Mouse (Mus musculus) heart, embryonic 11.5 days (tissue): Measurements from ENCODE around the gene Mmp25. TPM values are rescaled to one million over a fixed set of nuclear protein-coding genes. Genes with fewer than 3 reads are reported as not detected.

Experiments used
- ATAC-seq: fragments of 200-750 bp; cut with Nextera tagmentation; replicated peaks from 2 replicates; pipeline ENCODE4 v1.8.0; 2017; ENCODE audit warnings: moderate library complexity; ENCODE audit not compliant: insufficient number of reproducible peaks, low FRiP score, low TSS enrichment
- H3K27ac ChIP-seq: fragments of 300-500 bp; sonication (generic); 2 replicates; pipeline ENCODE4 v1.5.1; 2014; ENCODE audit warnings: mild to moderate bottlenecking, low read depth, low read length
- H3K27me3 ChIP-seq: fragments of 300-500 bp; sonication (generic); 2 replicates; pipeline ENCODE4 v1.6.1; 2014; ENCODE audit warnings: mild to moderate bottlenecking, low read length, mixed read lengths; ENCODE audit not compliant: control insufficient read depth, insufficient read depth
- H3K36me3 ChIP-seq: fragments of 300-500 bp; sonication (generic); 2 replicates; pipeline ENCODE4 v1.6.1; 2014; ENCODE audit warnings: mild to moderate bottlenecking, low read length, moderate library complexity, mixed read lengths; ENCODE audit not compliant: control insufficient read depth, insufficient read depth
- H3K4me1 ChIP-seq: fragments of 300-500 bp; sonication (generic); 2 replicates; pipeline ENCODE4 v1.6.1; 2014; ENCODE audit warnings: low read length; ENCODE audit not compliant: control insufficient read depth, insufficient read depth
- H3K4me2 ChIP-seq: fragments of 300-500 bp; sonication (generic); 2 replicates; pipeline ENCODE4 v1.6.1; 2014; ENCODE audit warnings: mild to moderate bottlenecking, moderate library complexity
- H3K4me3 ChIP-seq: fragments of 300-500 bp; sonication (generic); 2 replicates; pipeline ENCODE4 v1.5.1; 2014; ENCODE audit warnings: low read depth, low read length
- H3K9ac ChIP-seq: fragments of 300-500 bp; sonication (generic); 2 replicates; pipeline ENCODE4 v1.6.1; 2014; ENCODE audit warnings: mild to moderate bottlenecking, low read depth, low read length, moderate library complexity
- H3K9me3 ChIP-seq: fragments of 300-500 bp; sonication (generic); replicated peaks from 2 replicates; pipeline ENCODE4 v1.6.1; 2016; ENCODE audit warnings: low read length; ENCODE audit not compliant: control insufficient read depth
- WGBS: fragments of 180-500 bp; shearing (Covaris S2); extraction: QIAGEN DNeasy Blood & Tissue Kit; methylation state at CpG from one replicate; pipeline ENCODE4 v1.1.7; 2014; ENCODE audit not compliant: insufficient replicate concordance; 5-methylcytosine and 5-hydroxymethylcytosine counted together
- polyA plus RNA-seq: library from polyadenylated mRNA; unstranded; fragments of >200 nt; fragmentation: Nextera tagmentation; extraction: Ambion mirVana; gene quantifications from 2 replicates; pipeline ENCODE4 v1.2.1, GENCODE M21; 2014

Mmp25 gene
- polyA plus RNA-seq, 1 experiment from 2014 or later = 0.07 TPM

DNA sequence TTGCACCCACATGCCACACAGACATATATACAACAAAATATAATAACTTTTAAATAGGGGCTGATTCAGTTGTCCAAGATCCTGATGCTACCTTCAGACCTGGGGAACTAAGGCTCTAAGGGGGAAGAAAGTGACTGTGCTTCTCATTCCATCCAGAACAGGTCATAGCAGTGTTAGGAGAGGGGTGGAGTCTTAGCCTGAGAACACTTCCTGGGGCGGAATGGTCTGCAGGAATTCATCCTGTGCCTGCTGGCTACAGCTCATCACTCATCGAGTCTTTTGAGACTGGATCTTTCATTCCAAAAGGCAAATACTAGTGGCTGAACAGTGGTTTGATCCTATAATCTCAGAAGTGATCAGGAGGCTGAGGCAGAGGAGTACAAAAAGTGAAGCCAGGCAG is 57.8 kb downstream of the Mmp25 start:
- Histone ChIP-seq H3K4me3 (no peak overlapping the region), H3K27ac (no peak overlapping the region), H3K9me3 (no peaks in the 10 kb centered on the region), H3K4me1 (peaks cover 9% of the 10 kb centered on the region), H3K9ac (no peak overlapping the region), H3K4me2 (no peak overlapping the region), H3K27me3 (no peaks in the 10 kb centered on the region), H3K36me3 (no peaks in the 10 kb centered on the region)
- 48% methylated on average over 2 of the region's 2 CpGs for WGBS
- no peak for ATAC-seq

DNA sequence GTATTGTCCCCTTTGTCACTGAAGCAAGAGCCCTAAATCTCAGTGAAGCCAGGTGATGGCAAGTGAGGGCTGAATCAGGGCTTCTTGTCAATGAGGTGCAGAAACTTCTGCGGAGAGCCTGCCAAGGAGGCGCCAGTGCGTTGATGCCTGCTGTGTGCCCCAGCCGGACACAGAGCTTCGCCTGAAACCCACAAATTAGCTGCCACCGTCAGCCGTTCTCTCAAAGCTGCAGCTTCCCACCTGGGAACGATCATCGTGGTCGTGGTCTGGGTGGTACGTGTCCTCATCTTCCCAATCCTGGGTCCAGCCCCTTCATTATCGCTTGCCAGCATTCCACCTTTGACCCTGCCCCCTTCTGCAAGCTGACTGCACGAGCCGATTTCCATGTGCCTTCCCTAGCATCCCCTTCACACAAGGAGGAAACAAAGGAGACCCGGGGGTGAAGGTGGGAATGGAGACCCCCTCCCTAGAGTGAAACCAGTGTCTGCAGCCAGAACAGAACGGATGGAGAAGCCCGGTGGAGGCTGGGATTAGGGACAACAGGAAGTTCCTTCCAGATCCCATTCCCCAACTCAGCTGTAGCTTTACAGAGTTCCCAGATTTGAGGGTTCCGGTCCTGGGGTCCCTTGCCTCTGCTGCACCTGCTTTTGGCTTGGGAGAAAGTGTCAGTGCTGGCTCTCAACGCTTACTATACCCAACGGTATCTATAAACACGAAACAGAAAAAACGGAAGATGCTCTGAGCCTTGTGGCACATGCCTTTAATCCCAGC is 59.2 kb downstream of the Mmp25 start:
- under 1% methylated on average over 22 of the region's 22 CpGs for WGBS
- Histone ChIP-seq H3K4me3 (peak overlapping the region; percentile 57), H3K36me3 (peaks cover 2% of the 10 kb centered on the region; the same call in 1 of the 2 replicates), H3K9ac (peak overlapping the region; percentile 72), H3K27ac (no peak overlapping the region; the same call in 1 of the 2 replicates), H3K4me1 (peaks cover 9% of the 10 kb centered on the region), H3K9me3 (no peaks in the 10 kb centered on the region), H3K27me3 (no peaks in the 10 kb centered on the region), H3K4me2 (peak overlapping the region; percentile 93)
- peak; percentile 63 for ATAC-seq

DNA sequence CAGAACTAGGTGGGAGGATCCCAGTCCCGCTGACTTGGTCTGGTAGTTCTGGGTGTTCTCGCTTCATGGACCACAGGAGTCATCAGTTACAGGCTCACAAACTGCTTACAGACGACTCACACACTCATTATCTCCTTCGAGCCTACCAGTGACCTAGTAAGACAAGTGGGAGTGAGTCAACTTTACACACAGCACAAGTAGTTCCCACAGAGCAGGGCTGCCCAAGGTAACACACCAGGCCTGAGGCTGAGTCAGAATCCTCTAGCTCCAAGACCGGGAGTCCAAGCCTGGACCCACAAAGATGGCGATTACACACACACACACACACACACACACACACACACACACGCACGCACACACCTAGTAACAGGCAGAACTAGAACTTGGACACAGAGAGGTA is 60.3 kb downstream of the Mmp25 start:
- Histone ChIP-seq H3K4me2 (peak overlapping the region; percentile 93), H3K4me1 (peaks cover 9% of the 10 kb centered on the region), H3K27ac (no peak overlapping the region), H3K27me3 (no peaks in the 10 kb centered on the region), H3K36me3 (peaks cover 11% of the 10 kb centered on the region), H3K9me3 (no peaks in the 10 kb centered on the region), H3K9ac (peak overlapping the region; percentile 72; the same call in 1 of the 2 replicates), H3K4me3 (peak overlapping the region; percentile 57; the same call in 1 of the 2 replicates)
- 71% methylated on average over 8 of the region's 8 CpGs for WGBS
- ATAC-seq = no peak

Other genes with a start within 250 kb of the Mmp25 start
- gene Vmn2r117, start 165.6 kb downstream of the Mmp25 start, polyA plus RNA-seq = not detected in 2 replicates
- 15.1 and 17.4 TPM in 2 replicates for gene Zfp213, start 81.0 kb downstream of the Mmp25 start, polyA plus RNA-seq
- 8.9 and 9.0 TPM in 2 replicates for gene Zfp13, start 45.8 kb downstream of the Mmp25 start, polyA plus RNA-seq
- gene Zscan10, start 44.4 kb downstream of the Mmp25 start, polyA plus RNA-seq = not detected in 2 replicates
- gene Bicdl2, start 15.2 kb upstream of the Mmp25 start, polyA plus RNA-seq = 0.24 TPM in 1 of 2 replicates, not detected in the other
- 382 and 389 TPM in 2 replicates for gene Hcfc1r1, start 28.3 kb upstream of the Mmp25 start, polyA plus RNA-seq
- 40.9 and 41.0 TPM in 2 replicates for gene Thoc6, start 28.6 kb upstream of the Mmp25 start, polyA plus RNA-seq
- gene Tnfrsf12a, start 32.2 kb upstream of the Mmp25 start, polyA plus RNA-seq = 77.6 and 85.3 TPM in 2 replicates
- gene Cldn6, start 34.0 kb upstream of the Mmp25 start, polyA plus RNA-seq = 3.3 and 3.9 TPM in 2 replicates
- 0.25 and 0.46 TPM in 2 replicates for gene Cldn9, start 38.7 kb upstream of the Mmp25 start, polyA plus RNA-seq
- 0.16 and 0.20 TPM in 2 replicates for gene 1520401A03Rik, start 77.5 kb upstream of the Mmp25 start, polyA plus RNA-seq
- gene Pkmyt1, start 81.1 kb upstream of the Mmp25 start, polyA plus RNA-seq = 31.5 and 33.8 TPM in 2 replicates
- 7.6 and 7.9 TPM in 2 replicates for gene Paqr4, start 95.6 kb upstream of the Mmp25 start, polyA plus RNA-seq
- 0.27 and 0.63 TPM in 2 replicates for gene Kremen2, start 100.6 kb upstream of the Mmp25 start, polyA plus RNA-seq
- 60.5 and 62.4 TPM in 2 replicates for gene Flywch1, start 126.3 kb upstream of the Mmp25 start, polyA plus RNA-seq
- 8.2 and 9.5 TPM in 2 replicates for gene Flywch2, start 140.8 kb upstream of the Mmp25 start, polyA plus RNA-seq
- 285 and 390 TPM in 2 replicates for gene Srrm2, start 145.3 kb upstream of the Mmp25 start, polyA plus RNA-seq
- 929 and 1,004 TPM in 2 replicates for gene Elob, start 183.9 kb upstream of the Mmp25 start, polyA plus RNA-seq
- not detected in 2 replicates for gene Prss33, start 190.8 kb upstream of the Mmp25 start, polyA plus RNA-seq
- gene Prss32, start 198.6 kb upstream of the Mmp25 start, polyA plus RNA-seq = not detected in 2 replicates
- gene Prss41, start 198.9 kb upstream of the Mmp25 start, polyA plus RNA-seq = 0.19 and 0.31 TPM in 2 replicates
- not detected in 2 replicates for gene Prss21, start 222.8 kb upstream of the Mmp25 start, polyA plus RNA-seq
- gene Dcpp1, start 235.6 kb upstream of the Mmp25 start, polyA plus RNA-seq = not detected in 2 replicates
- not detected in 2 replicates for gene Dcpp2, start 235.6 kb upstream of the Mmp25 start, polyA plus RNA-seq